Mouse (Mus musculus) embryonic facial prominence, embryonic 13.5 days (tissue): Measurements from ENCODE around the gene Ccnk. TPM values are rescaled to one million over a fixed set of nuclear protein-coding genes. Genes with fewer than 3 reads are reported as not detected.

ENCODE experiments used
- ATAC-seq: fragments of 200-750 bp; cut with Nextera tagmentation; 2 replicates; pipeline ENCODE4 v1.8.0; 2017; ENCODE audit warnings: low read depth; ENCODE audit not compliant: insufficient number of reproducible peaks, insufficient read depth, low FRiP score, low TSS enrichment
- H3K27ac ChIP-seq: fragments of 300-500 bp; sonication (generic); 2 replicates; pipeline ENCODE4 v1.5.1; 2015; ENCODE audit warnings: moderate library complexity, mild to moderate bottlenecking, inconsistent platforms
- H3K27me3 ChIP-seq: fragments of 300-500 bp; sonication (generic); 2 replicates; pipeline ENCODE4 v1.6.1; 2015; ENCODE audit warnings: mild to moderate bottlenecking, inconsistent platforms
- H3K36me3 ChIP-seq: fragments of 300-500 bp; sonication (generic); 2 replicates; pipeline ENCODE4 v1.6.1; 2015; ENCODE audit warnings: mild to moderate bottlenecking, inconsistent platforms
- H3K4me1 ChIP-seq: fragments of 300-500 bp; sonication (generic); 2 replicates; pipeline ENCODE4 v1.6.1; 2015; ENCODE audit warnings: inconsistent platforms
- H3K4me2 ChIP-seq: fragments of 300-500 bp; sonication (generic); 2 replicates; pipeline ENCODE4 v1.6.1; 2015; ENCODE audit warnings: moderate library complexity, mild to moderate bottlenecking, inconsistent platforms
- H3K4me3 ChIP-seq: fragments of 300-500 bp; sonication (generic); 2 replicates; pipeline ENCODE4 v1.5.1; 2015; ENCODE audit warnings: mild to moderate bottlenecking, inconsistent platforms
- H3K9ac ChIP-seq: fragments of 300-500 bp; sonication (generic); 2 replicates; pipeline ENCODE4 v1.6.1; 2015; ENCODE audit warnings: mild to moderate bottlenecking, inconsistent platforms
- H3K9me3 ChIP-seq: fragments of 300-500 bp; sonication (generic); 2 replicates; pipeline ENCODE4 v1.6.1; 2016; ENCODE audit warnings: inconsistent platforms
- WGBS: fragments of 180-500 bp; shearing (Covaris S2); methylation state at CpG from one replicate; pipeline ENCODE4 v1.1.7; 2015; ENCODE audit warnings: mixed read lengths; 5-methylcytosine and 5-hydroxymethylcytosine counted together
- polyA plus RNA-seq: library from polyadenylated mRNA; unstranded; fragments of >200 nt; fragmentation: Nextera tagmentation; extraction: Ambion mirVana; gene quantifications from 2 replicates; pipeline ENCODE4 v1.2.1, GENCODE M21; 2015

Gene Ccnk
- polyA plus RNA-seq, 1 experiment from 2014 or later, result 4.4 TPM

GRCm38 (mm10) chr12:108240401-108240890 is 61.1 kb downstream of the Ccnk start:
- no peak overlapping the region for H3K4me3 ChIP-seq
- no peak overlapping the region for H3K4me2 ChIP-seq
- no peak for ATAC-seq
- H3K4me1 ChIP-seq, result peaks cover 86% of the 10 kb centered on the region
- H3K27ac ChIP-seq, result no peak overlapping the region
- no peaks in the 10 kb centered on the region for H3K9me3 ChIP-seq
- H3K27me3 ChIP-seq, result peaks cover 7% of the 10 kb centered on the region; the same call in 1 of the 2 replicates
- 76% methylated on average over 13 of the region's 13 CpGs for WGBS
- no peaks in the 10 kb centered on the region for H3K36me3 ChIP-seq
- no peak overlapping the region for H3K9ac ChIP-seq

DNA sequence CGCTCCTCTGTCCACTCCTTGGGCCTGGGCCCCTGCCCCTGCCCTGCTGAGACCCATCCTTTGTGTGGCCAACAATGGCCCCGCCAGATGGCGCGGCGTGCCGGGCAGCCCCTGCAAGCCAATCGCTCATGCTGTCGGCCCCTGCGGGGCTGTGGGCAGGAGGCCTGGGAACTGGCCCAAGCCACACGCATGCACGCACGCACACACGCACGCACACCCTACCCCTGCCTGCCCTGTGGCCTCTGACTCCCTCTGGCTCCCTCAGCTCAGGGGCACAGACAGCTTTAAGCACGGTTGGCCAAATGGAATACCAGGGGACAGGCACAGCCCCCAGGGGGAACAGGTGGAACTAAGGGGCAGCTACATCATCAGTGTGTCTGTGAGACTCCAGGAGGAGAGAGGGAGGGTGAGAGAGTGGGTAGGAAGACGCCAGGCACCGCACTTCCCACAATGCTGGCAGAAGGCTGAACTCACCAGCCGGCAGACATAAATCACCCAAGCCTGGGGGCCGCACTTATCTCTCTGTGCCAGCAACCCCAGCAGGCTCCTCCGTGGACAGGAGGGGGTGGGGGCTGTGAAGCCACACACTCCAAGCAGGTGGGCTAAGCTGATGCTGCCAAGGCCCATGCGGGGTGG is 61.7 kb downstream of the Ccnk start:
- H3K36me3 ChIP-seq, result no peaks in the 10 kb centered on the region
- H3K4me2 ChIP-seq, result no peak overlapping the region
- no peaks in the 10 kb centered on the region for H3K9me3 ChIP-seq
- peak; percentile 7; the same call in 1 of the 2 replicates for ATAC-seq
- 33% methylated on average over 21 of the region's 21 CpGs for WGBS
- H3K9ac ChIP-seq, result no peak overlapping the region
- H3K4me1 ChIP-seq, result peaks cover 87% of the 10 kb centered on the region
- no peak overlapping the region for H3K27ac ChIP-seq
- H3K27me3 ChIP-seq, result peaks cover 7% of the 10 kb centered on the region; the same call in 1 of the 2 replicates
- H3K4me3 ChIP-seq, result no peak overlapping the region

DNA sequence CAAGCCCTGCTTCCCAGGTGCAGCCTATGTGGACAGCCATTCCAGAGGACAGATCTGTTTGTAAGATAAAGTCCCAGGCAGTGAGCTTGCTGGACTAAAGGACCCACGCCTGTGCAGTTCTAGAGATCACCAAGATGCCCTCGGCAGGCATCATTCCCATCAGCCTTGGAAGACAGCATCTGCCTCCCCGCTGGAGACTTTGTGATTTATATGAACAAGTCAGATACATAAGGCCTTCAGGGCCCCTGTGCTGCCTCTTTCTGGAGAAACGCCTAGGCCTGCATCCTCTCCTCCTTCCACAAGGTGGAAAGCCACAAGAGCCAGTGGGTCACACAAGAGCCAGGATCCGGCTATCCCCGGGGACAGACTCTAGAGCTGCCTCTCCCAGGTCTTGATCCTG is 62.2 kb downstream of the Ccnk start:
- H3K9ac ChIP-seq, result no peak overlapping the region
- peaks cover 88% of the 10 kb centered on the region for H3K4me1 ChIP-seq
- no peak overlapping the region for H3K4me2 ChIP-seq
- peaks cover 10% of the 10 kb centered on the region; the same call in 1 of the 2 replicates for H3K27me3 ChIP-seq
- 64% methylated on average over 6 of the region's 6 CpGs for WGBS
- no peaks in the 10 kb centered on the region for H3K36me3 ChIP-seq
- no peak overlapping the region for H3K4me3 ChIP-seq
- H3K27ac ChIP-seq, result peak overlapping the region; percentile 4; the same call in 1 of the 2 replicates
- no peaks in the 10 kb centered on the region for H3K9me3 ChIP-seq
- no peak for ATAC-seq

DNA sequence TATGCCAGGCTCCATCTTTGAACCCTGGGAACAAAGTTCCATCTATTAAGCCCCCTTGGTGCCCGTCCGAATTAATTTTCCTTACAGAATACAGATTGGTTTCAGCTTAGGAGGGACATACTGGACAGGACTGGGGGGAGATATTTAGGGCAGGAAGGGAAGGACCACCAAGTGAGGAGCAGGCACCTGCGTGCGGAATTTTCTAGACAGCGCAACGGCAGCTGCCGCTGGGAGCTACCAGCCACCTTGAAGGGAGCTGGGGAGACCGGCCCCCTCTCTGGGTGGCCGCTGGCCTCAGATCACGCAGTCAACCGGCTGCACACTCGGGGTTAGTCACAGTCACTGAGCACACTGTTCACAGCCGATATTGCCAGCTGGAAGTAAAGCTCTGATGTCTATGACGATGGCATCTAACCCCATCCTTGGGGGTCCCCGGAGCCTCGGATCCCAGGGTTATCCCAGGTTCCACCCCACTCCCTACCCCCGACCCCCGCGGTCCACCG is 62.9 kb downstream of the Ccnk start:
- H3K4me3 ChIP-seq, result no peak overlapping the region
- 78% methylated on average over 20 of the region's 20 CpGs for WGBS
- no peaks in the 10 kb centered on the region for H3K36me3 ChIP-seq
- H3K4me2 ChIP-seq, result no peak overlapping the region
- H3K9ac ChIP-seq, result no peak overlapping the region
- H3K27ac ChIP-seq, result no peak overlapping the region
- no peaks in the 10 kb centered on the region for H3K9me3 ChIP-seq
- peaks cover 10% of the 10 kb centered on the region; the same call in 1 of the 2 replicates for H3K27me3 ChIP-seq
- H3K4me1 ChIP-seq, result peaks cover 87% of the 10 kb centered on the region
- no peak for ATAC-seq

DNA sequence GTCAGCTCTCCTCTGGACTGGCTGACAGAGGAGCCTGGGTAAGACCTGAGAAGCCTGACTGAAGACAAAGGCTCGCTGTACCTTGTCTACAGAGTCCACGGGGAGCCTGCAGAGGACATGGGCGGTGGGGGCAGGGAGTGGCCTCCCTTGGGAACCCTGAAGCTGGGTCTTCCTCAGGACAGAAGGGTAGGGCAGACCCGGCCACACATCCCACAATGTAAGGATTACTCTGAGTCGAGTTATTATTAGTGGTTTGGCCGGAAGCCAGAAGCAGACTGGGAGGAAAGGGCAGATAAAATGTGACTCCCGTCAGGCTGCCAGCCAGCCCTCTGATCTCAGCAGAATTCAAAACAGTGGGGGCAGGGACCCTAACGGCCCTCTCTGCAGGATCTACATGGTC is 65.4 kb downstream of the Ccnk start:
- H3K9me3 ChIP-seq, result no peaks in the 10 kb centered on the region
- peak overlapping the region; percentile 39; the same call in 1 of the 2 replicates for H3K27ac ChIP-seq
- H3K4me3 ChIP-seq, result no peak overlapping the region
- WGBS, result 4% methylated on average over 8 of the region's 8 CpGs
- peak overlapping the region; percentile 58 for H3K9ac ChIP-seq
- peaks cover 72% of the 10 kb centered on the region for H3K4me1 ChIP-seq
- peaks cover 10% of the 10 kb centered on the region; the same call in 1 of the 2 replicates for H3K27me3 ChIP-seq
- peak overlapping the region; percentile 29 for H3K4me2 ChIP-seq
- no peaks in the 10 kb centered on the region for H3K36me3 ChIP-seq
- no peak for ATAC-seq

DNA sequence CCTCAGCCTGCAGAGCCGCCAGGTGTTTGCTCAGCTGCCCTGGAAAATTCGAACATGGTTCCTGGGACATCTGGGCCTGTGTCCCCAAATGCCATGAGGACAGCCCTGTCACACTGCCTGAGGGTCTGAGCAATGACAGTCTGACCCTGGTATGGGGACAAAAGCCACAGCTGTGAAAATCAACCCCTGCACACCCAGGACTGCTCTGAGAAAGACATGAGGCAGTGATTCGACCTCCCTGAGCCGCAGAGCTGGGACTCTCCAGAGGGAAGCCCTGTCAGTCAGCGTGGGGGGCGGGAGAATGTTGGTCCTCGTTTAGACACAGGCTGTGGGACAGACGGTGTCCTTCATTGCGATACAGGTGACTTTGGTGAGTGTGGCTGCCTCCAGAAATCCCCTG is 66.2 kb downstream of the Ccnk start:
- peaks cover 10% of the 10 kb centered on the region; the same call in 1 of the 2 replicates for H3K27me3 ChIP-seq
- H3K4me1 ChIP-seq, result peaks cover 69% of the 10 kb centered on the region
- WGBS, result 28% methylated on average over 9 of the region's 9 CpGs
- H3K9me3 ChIP-seq, result no peaks in the 10 kb centered on the region
- H3K4me3 ChIP-seq, result no peak overlapping the region
- H3K4me2 ChIP-seq, result no peak overlapping the region; the same call in 1 of the 2 replicates
- H3K27ac ChIP-seq, result no peak overlapping the region
- no peak for ATAC-seq
- no peak overlapping the region for H3K9ac ChIP-seq
- no peaks in the 10 kb centered on the region for H3K36me3 ChIP-seq

GRCm38 (mm10) chr12:108246759-108247500 is 67.6 kb downstream of the Ccnk start:
- 80% methylated on average over 10 of the region's 10 CpGs for WGBS
- Histone ChIP-seq H3K27ac (no peak overlapping the region), H3K4me1 (peaks cover 58% of the 10 kb centered on the region)

GRCm38 (mm10) chr12:108249019-108249418 is 69.6 kb downstream of the Ccnk start:
- no peak overlapping the region for H3K27ac ChIP-seq
- ATAC-seq, result no peak
- no peak overlapping the region for H3K4me2 ChIP-seq
- peaks cover 67% of the 10 kb centered on the region for H3K4me1 ChIP-seq
- peaks cover 3% of the 10 kb centered on the region; the same call in 1 of the 2 replicates for H3K27me3 ChIP-seq
- no peak overlapping the region for H3K9ac ChIP-seq
- H3K9me3 ChIP-seq, result no peaks in the 10 kb centered on the region
- 97% methylated on average over 8 of the region's 8 CpGs for WGBS
- H3K36me3 ChIP-seq, result no peaks in the 10 kb centered on the region
- H3K4me3 ChIP-seq, result no peak overlapping the region

More at GRCm38 (mm10) chr12:108246759-108247500, 67.6 kb downstream of the Ccnk start:
- Histone ChIP-seq H3K27me3 (peaks cover 6% of the 10 kb centered on the region; the same call in 1 of the 2 replicates), H3K36me3 (no peaks in the 10 kb centered on the region), H3K4me3 (no peak overlapping the region), H3K9ac (no peak overlapping the region), H3K9me3 (no peaks in the 10 kb centered on the region), H3K4me2 (no peak overlapping the region)
- no peak for ATAC-seq

DNA sequence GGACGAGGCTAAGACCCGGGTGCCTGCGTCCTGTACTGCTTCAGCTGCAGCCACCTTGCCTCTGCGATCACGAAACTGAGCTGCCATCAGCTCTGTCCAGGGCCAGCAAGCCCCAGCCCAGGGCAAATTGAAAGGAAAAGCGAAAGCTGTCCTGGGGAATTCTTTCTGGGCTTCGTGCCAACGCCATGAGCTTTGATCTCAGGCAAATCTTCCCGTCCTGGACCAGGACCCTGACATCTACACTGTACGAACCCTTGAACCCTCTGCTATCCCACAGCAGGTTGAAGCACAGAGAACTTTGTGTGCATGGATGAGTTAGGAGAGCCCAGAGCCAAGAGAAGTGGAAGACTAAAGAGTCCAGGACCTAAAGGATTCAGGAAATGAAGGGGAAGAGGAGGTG is 70.1 kb downstream of the Ccnk start:
- peaks cover 63% of the 10 kb centered on the region for H3K4me1 ChIP-seq
- peaks cover 3% of the 10 kb centered on the region; the same call in 1 of the 2 replicates for H3K27me3 ChIP-seq
- WGBS, result 59% methylated on average over 10 of the region's 10 CpGs
- no peak overlapping the region for H3K4me2 ChIP-seq
- no peak overlapping the region for H3K9ac ChIP-seq
- ATAC-seq, result no peak
- H3K27ac ChIP-seq, result no peak overlapping the region
- no peaks in the 10 kb centered on the region for H3K36me3 ChIP-seq
- no peaks in the 10 kb centered on the region for H3K9me3 ChIP-seq
- H3K4me3 ChIP-seq, result no peak overlapping the region

DNA sequence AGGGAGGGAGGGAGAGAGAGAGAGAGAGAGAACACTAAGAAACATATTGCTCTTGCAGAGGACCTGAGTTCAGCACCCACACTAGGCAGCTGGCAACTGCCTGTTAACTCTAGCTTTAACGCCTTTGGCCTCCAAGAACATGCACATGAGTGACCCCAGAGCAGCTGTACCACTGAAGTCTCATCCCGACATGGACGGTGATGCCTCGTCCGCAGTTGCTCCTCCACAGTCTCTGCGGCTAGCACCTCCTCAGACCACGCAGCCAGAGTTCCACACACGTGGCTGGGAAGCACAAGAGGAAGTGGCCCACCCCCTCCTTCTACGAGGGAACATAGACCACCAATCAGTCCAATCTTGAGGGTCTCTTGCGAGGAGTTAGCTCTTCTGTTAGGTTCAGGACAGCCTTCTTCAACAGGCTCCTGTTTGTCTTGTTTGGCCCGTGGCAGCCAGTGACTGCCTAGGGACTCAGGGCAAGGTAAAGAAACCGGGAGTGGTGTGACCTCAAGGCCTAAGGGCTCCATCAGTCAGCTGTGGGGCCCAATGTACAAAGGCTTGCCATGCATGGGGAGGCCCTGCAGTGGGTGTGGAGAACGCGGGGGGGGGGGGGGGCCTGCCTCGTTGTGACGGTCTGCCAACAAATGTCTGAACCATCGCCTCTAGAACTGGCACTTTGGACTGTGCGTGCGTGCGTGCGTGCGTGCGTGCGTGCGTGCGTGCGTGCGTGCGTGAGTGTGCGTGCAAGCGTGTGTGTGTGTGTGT is 71.8 kb downstream of the Ccnk start:
- no peak for ATAC-seq
- H3K4me2 ChIP-seq, result no peak overlapping the region
- H3K9ac ChIP-seq, result no peak overlapping the region
- H3K9me3 ChIP-seq, result no peaks in the 10 kb centered on the region
- no peak overlapping the region for H3K27ac ChIP-seq
- peaks cover 2% of the 10 kb centered on the region; the same call in 1 of the 2 replicates for H3K27me3 ChIP-seq
- H3K4me3 ChIP-seq, result no peak overlapping the region
- H3K36me3 ChIP-seq, result no peaks in the 10 kb centered on the region
- 83% methylated on average over 31 of the region's 31 CpGs for WGBS
- peaks cover 55% of the 10 kb centered on the region for H3K4me1 ChIP-seq
